Mouse (Mus musculus): ENCODE measurements at regions not wholly inside any gene's neighbourhood (a gene's known extent, or its start where the extent isn't known, plus 50 kb on each side); places are given as distances from the start of the nearest gene placed in this dataset.

GRCm38 (mm10) chr10:120599551-120599950 is 123.3 kb upstream of the Hmga2 start:
- TF ChIP-seq CTCF (IDR thresholded peaks at IDR 0.05; ENCODE audit: extremely low read depth, insufficient read length, insufficient replicate concordance, low read depth, low read length), result no peak
- TF ChIP-seq POLR2A (IDR thresholded peaks at IDR 0.05; ENCODE audit: low read depth, low read length), result no peak

All from small intestine, adult 2 months (tissue).